Mouse (Mus musculus): ENCODE data around the gene Pqlc3.

DNA sequence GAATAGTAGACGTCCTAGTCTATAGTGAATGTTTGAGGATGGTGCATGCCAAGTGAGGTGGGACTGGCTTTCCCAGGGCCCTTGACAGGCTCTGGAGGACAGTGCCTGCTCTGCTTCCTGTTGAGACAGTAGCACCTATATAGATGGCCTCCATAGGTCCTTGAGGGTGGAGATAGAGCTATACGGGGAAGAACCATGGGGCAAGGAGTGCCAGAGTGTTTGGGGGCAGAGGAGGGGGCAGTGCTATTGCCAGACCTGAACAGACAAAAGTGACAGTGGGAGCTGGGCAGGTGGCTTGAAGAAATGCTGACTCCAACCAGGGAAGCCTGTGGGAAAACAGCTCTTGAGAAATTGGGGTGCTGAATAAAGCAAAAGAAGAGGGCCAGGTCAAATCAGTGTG lies 5.9 kb downstream of the Pqlc3 start:
- no peak for TF ChIP-seq CTCF (IDR thresholded peaks at IDR 0.05; ENCODE audit: low read depth, low read length)
- no peak for TF ChIP-seq GATA1 (IDR thresholded peaks at IDR 0.05; ENCODE audit: borderline replicate concordance, low read length)
- no peak for TF ChIP-seq TAL1 (conservative IDR thresholded peaks at IDR 0.05; ENCODE audit: low read depth, low read length)
- TF ChIP-seq POLR2AphosphoS5 (IDR thresholded peaks at IDR 0.05; ENCODE audit: insufficient replicate concordance, low read depth, low read length) = no peak
- TF ChIP-seq GATA2 (IDR thresholded peaks at IDR 0.05; ENCODE audit: borderline replicate concordance, low read depth, low read length) = no peak
